Mouse (Mus musculus) small intestine, adult 2 months (tissue): ENCODE measurements around the gene Olfr1346.
A peak's percentile ranks its signal among the peaks of the same experiment; 100 is the strongest.

Source experiments
- CTCF ChIP-seq: fragments of 200-500 bp; IDR thresholded peaks from 2 replicates; pipeline ENCODE4 v1.5.1; 2012; ENCODE audit warnings: low read depth, mild to moderate bottlenecking, control low read depth, inconsistent platforms, low read length, moderate library complexity, mixed read lengths; ENCODE audit not compliant: insufficient replicate concordance, insufficient read length; ENCODE audit errors: extremely low read depth
- POLR2A ChIP-seq: fragments of 200-500 bp; IDR thresholded peaks from 2 replicates; pipeline ENCODE4 v1.6.1; 2012; ENCODE audit warnings: low read depth, mild to moderate bottlenecking, control low read depth, inconsistent platforms, low read length, moderate library complexity

DNA sequence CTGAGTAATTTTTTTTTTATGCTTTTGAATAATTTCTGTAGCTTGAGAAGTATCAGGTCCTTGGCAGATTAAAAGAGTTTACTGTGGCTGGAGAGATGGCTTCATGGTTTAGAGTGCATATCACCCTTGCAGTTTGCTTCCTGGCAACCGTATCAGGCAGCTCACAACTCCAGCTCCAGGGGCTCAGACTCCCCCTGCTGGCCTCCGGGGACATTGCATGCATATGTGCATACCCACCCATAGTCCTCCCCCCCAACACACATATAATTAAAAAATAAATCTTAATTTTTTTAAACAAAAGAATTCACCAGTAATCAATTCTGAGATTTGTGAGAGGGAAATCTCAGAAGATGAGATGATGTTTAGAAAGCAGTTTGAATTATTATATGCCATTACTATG is 36.6 kb upstream of the Olfr1346 start:
- TF ChIP-seq CTCF (peak; percentile 59; the same call in 1 of the 2 replicates), POLR2A (no peak)
